Mouse (Mus musculus): ENCODE measurements at regions not wholly inside any gene's neighbourhood (a gene's known extent, or its start where the extent isn't known, plus 50 kb on each side); places are given as distances from the start of the nearest gene placed in this dataset.

DNA sequence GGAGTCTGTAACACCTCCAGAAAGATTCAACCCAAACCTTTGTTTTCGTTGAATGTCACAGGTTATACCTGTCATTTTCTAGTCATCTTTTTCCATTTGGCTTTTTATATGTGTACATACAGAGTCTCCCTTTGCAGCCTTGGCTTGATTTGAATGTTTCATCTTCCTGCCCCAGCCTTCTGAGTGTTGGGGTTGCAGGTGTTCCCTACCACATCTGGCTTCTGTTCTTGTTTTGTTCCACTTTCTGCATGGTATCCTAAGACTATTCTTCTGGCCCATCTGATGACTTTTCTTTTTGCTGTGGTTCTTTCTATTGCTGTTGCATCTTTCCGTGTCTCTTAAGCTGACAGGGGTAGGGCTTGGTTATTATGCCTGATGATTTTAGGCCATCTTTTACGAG, 111.3 kb upstream of the Gnao1 start:
- Histone ChIP-seq H3K9ac (ENCODE audit: low read length) (no peak overlapping the region), H3K9me3 (ENCODE audit: control insufficient read depth, low read length) (no peaks in the 10 kb centered on the region), H3K27me3 (replicated peaks; ENCODE audit: control insufficient read depth, insufficient read depth, low read length) (no peaks in the 10 kb centered on the region), H3K36me3 (ENCODE audit: control insufficient read depth, insufficient read depth, low read length) (no peaks in the 10 kb centered on the region), H3K4me3 (ENCODE audit: low read depth, low read length) (no peak overlapping the region), H3K4me2 (ENCODE audit: low read length) (no peak overlapping the region), H3K27ac (ENCODE audit: low read depth) (no peak overlapping the region), H3K4me1 (replicated peaks; ENCODE audit: control insufficient read depth, insufficient read depth, low read length) (no peaks in the 10 kb centered on the region)
- DNase-seq (ENCODE audit: low spot score) (no peak), ATAC-seq (replicated peaks; ENCODE audit: low FRiP score, low TSS enrichment, low read depth) (no peak)
- 85% methylated on average over 3 of the region's 3 CpGs for WGBS

GRCm38 (mm10) chr8:93701391-93701790, 108.4 kb upstream of the Gnao1 start:
- Histone ChIP-seq H3K4me2 (ENCODE audit: low read length) (no peak overlapping the region), H3K27me3 (replicated peaks; ENCODE audit: control insufficient read depth, insufficient read depth, low read length) (no peaks in the 10 kb centered on the region), H3K9ac (ENCODE audit: low read length) (no peak overlapping the region), H3K36me3 (ENCODE audit: control insufficient read depth, insufficient read depth, low read length) (no peaks in the 10 kb centered on the region), H3K4me3 (ENCODE audit: low read depth, low read length) (no peak overlapping the region), H3K4me1 (replicated peaks; ENCODE audit: control insufficient read depth, insufficient read depth, low read length) (no peaks in the 10 kb centered on the region), H3K27ac (ENCODE audit: low read depth) (no peak overlapping the region), H3K9me3 (ENCODE audit: control insufficient read depth, low read length) (no peaks in the 10 kb centered on the region)
- WGBS = 67% methylated on average over 3 of the region's 3 CpGs
- DNase-seq (ENCODE audit: low spot score) (no peak), ATAC-seq (replicated peaks; ENCODE audit: low FRiP score, low TSS enrichment, low read depth) (no peak)

DNA sequence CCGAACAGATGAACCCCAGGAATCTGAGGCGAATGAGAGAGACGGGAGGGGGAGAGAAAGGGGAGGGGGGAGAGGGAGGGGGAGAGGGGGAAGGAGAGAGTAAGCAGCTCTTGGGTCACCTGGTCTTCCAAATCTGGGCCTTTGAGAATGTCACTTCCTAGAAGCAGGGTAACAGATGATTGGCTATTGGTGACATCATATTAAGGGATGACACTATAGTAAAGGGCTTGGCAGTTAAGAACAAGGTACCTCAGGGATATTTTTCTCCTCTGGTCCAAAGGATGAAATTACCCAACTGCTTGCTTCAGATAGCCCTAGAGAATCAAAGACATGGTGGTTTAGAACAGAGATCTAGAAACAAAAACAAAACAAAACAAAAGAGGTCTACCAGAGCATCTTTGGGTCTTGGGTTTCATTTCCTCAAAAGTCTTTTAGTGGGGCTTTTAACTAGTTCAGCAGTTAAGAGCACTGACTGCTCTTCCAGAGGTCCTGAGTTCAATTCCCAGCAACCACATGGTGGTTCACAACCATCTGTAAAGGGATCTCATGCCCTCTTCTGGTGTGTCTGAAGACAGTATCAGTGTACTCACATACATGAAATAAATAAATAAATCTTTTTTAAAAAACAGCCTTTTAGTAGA, 97.6 kb upstream of the Gnao1 start:
- 86% methylated on average over 3 of the region's 3 CpGs for WGBS
- Histone ChIP-seq H3K27ac (ENCODE audit: low read depth) (no peak overlapping the region), H3K9ac (ENCODE audit: low read length) (no peak overlapping the region), H3K9me3 (ENCODE audit: control insufficient read depth, low read length) (no peaks in the 10 kb centered on the region), H3K36me3 (ENCODE audit: control insufficient read depth, insufficient read depth, low read length) (no peaks in the 10 kb centered on the region), H3K4me1 (replicated peaks; ENCODE audit: control insufficient read depth, insufficient read depth, low read length) (no peaks in the 10 kb centered on the region), H3K4me3 (ENCODE audit: low read depth, low read length) (no peak overlapping the region), H3K27me3 (replicated peaks; ENCODE audit: control insufficient read depth, insufficient read depth, low read length) (no peaks in the 10 kb centered on the region), H3K4me2 (ENCODE audit: low read length) (no peak overlapping the region)
- no peak for DNase-seq (ENCODE audit: low spot score)
- ATAC-seq (replicated peaks; ENCODE audit: low FRiP score, low TSS enrichment, low read depth) = no peak

DNA sequence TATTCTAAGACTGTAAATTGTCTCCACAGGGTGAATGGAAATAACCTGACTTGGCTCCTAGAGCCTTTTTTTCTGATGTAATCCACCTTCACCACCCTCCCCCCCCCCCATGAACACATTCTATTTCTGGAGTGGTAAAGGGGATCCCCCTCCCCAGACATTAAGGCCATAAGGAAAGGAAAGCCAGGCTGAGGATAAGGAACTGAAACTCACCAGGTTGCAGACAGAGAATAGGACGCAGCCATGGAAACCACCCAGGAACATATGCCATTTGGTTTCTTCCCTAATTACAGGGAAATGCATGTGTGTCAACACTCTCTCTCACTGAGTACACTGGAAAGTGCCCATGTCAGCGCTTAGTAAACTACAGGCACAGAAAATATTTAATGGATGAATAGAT, 96.5 kb upstream of the Gnao1 start:
- H3K36me3 ChIP-seq (ENCODE audit: control insufficient read depth, insufficient read depth, low read length) = no peaks in the 10 kb centered on the region
- no peaks in the 10 kb centered on the region for H3K9me3 ChIP-seq (ENCODE audit: control insufficient read depth, low read length)
- no peaks in the 10 kb centered on the region for H3K27me3 ChIP-seq (replicated peaks; ENCODE audit: control insufficient read depth, insufficient read depth, low read length)
- H3K9ac ChIP-seq (ENCODE audit: low read length) = no peak overlapping the region
- no peaks in the 10 kb centered on the region for H3K4me1 ChIP-seq (replicated peaks; ENCODE audit: control insufficient read depth, insufficient read depth, low read length)
- H3K4me2 ChIP-seq (ENCODE audit: low read length) = no peak overlapping the region
- H3K27ac ChIP-seq (ENCODE audit: low read depth) = no peak overlapping the region
- ATAC-seq (replicated peaks; ENCODE audit: low FRiP score, low TSS enrichment, low read depth) = no peak
- no peak for DNase-seq (ENCODE audit: low spot score)
- H3K4me3 ChIP-seq (ENCODE audit: low read depth, low read length) = no peak overlapping the region
- 95% methylated on average over 2 of the region's 2 CpGs for WGBS

GRCm38 (mm10) chr8:93724896-93725489, 84.8 kb upstream of the Gnao1 start:
- ATAC-seq (replicated peaks; ENCODE audit: low FRiP score, low TSS enrichment, low read depth) = no peak
- Histone ChIP-seq H3K4me1 (replicated peaks; ENCODE audit: control insufficient read depth, insufficient read depth, low read length) (no peaks in the 10 kb centered on the region), H3K36me3 (ENCODE audit: control insufficient read depth, insufficient read depth, low read length) (no peaks in the 10 kb centered on the region), H3K9me3 (ENCODE audit: control insufficient read depth, low read length) (no peaks in the 10 kb centered on the region), H3K27me3 (replicated peaks; ENCODE audit: control insufficient read depth, insufficient read depth, low read length) (no peaks in the 10 kb centered on the region), H3K4me2 (ENCODE audit: low read length) (no peak overlapping the region), H3K4me3 (ENCODE audit: low read depth, low read length) (no peak overlapping the region), H3K27ac (ENCODE audit: low read depth) (no peak overlapping the region), H3K9ac (ENCODE audit: low read length) (no peak overlapping the region)
- DNase-seq (ENCODE audit: low spot score) = no peak
- 70% methylated on average over 15 of the region's 15 CpGs for WGBS

- no peaks in the 10 kb centered on the region for H3K9me3 ChIP-seq (ENCODE audit: control insufficient read depth, low read length)
- H3K9ac ChIP-seq (ENCODE audit: low read length) = no peak overlapping the region
- no peak for ATAC-seq (replicated peaks; ENCODE audit: low FRiP score, low TSS enrichment, low read depth)
- no peak overlapping the region for H3K4me2 ChIP-seq (ENCODE audit: low read length)
- 82% methylated on average over 15 of the region's 15 CpGs for WGBS
- no peak for DNase-seq (ENCODE audit: low spot score)
- H3K27me3 ChIP-seq (replicated peaks; ENCODE audit: control insufficient read depth, insufficient read depth, low read length) = no peaks in the 10 kb centered on the region
- no peaks in the 10 kb centered on the region for H3K4me1 ChIP-seq (replicated peaks; ENCODE audit: control insufficient read depth, insufficient read depth, low read length)
- H3K27ac ChIP-seq (ENCODE audit: low read depth) = no peak overlapping the region
- H3K36me3 ChIP-seq (ENCODE audit: control insufficient read depth, insufficient read depth, low read length) = no peaks in the 10 kb centered on the region
- H3K4me3 ChIP-seq (ENCODE audit: low read depth, low read length) = no peak overlapping the region
Measured at GRCm38 (mm10) chr8:93729124-93729930, 80.4 kb upstream of the Gnao1 start.

DNA sequence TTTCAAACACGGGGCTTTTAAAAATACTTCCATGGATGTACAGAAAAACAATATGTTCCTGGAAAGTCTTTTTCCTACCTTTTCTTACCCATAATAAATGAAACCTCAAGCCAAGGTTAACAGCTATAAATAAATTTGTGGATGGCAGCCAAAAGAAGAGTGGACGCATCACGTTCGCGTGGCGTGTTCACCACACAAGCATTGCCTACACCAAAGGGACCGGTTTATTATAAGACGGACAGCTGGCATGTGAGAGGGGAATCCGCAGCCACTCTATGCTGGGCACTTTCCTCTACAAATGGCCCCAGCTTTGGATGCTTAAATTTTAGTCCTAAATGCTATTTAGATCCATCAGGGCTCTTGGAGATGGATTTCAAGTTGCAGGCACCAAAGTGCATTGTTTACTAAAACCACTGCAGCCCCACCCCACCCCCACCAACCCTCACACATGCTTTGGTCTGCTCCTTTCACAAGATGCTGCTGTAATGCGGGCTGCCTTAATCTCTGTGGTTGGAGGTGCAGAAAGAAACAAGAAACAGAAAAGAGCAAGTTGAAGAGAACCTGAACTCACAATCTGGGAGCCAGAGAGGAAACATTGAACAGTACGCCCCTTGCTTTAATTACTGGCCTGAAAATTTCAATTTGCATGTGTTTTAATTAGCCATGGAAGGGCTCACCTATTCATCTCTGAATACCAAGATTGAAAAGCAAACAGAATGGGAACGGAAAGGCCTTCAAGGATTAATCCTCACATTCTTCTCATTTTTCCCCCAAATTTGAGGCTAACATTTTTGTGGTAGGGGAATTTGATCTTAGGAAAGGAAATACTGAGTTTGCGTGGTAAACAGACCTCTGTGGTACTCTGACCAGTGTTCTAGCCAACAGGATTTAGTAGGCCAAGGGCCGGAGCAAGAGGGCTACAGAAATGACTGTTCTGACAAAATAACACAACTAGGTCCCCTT, 78.7 kb upstream of the Gnao1 start:
- no peak overlapping the region for H3K4me3 ChIP-seq (ENCODE audit: low read depth, low read length)
- H3K9me3 ChIP-seq (ENCODE audit: control insufficient read depth, low read length) = no peaks in the 10 kb centered on the region
- H3K27ac ChIP-seq (ENCODE audit: low read depth) = no peak overlapping the region
- H3K9ac ChIP-seq (ENCODE audit: low read length) = no peak overlapping the region
- DNase-seq (ENCODE audit: low spot score) (no peak), ATAC-seq (replicated peaks; ENCODE audit: low FRiP score, low TSS enrichment, low read depth) (no peak)
- H3K36me3 ChIP-seq (ENCODE audit: control insufficient read depth, insufficient read depth, low read length) = no peaks in the 10 kb centered on the region
- H3K4me2 ChIP-seq (ENCODE audit: low read length) = no peak overlapping the region
- no peaks in the 10 kb centered on the region for H3K4me1 ChIP-seq (replicated peaks; ENCODE audit: control insufficient read depth, insufficient read depth, low read length)
- WGBS = 81% methylated on average over 14 of the region's 14 CpGs
- no peaks in the 10 kb centered on the region for H3K27me3 ChIP-seq (replicated peaks; ENCODE audit: control insufficient read depth, insufficient read depth, low read length)

- no peak for DNase-seq (ENCODE audit: low spot score)
- ATAC-seq (replicated peaks; ENCODE audit: low FRiP score, low TSS enrichment, low read depth) = no peak
- Histone ChIP-seq H3K9ac (ENCODE audit: low read length) (no peak overlapping the region), H3K36me3 (ENCODE audit: control insufficient read depth, insufficient read depth, low read length) (no peaks in the 10 kb centered on the region), H3K27ac (ENCODE audit: low read depth) (no peak overlapping the region), H3K4me3 (ENCODE audit: low read depth, low read length) (no peak overlapping the region), H3K4me1 (replicated peaks; ENCODE audit: control insufficient read depth, insufficient read depth, low read length) (no peaks in the 10 kb centered on the region), H3K9me3 (ENCODE audit: control insufficient read depth, low read length) (no peaks in the 10 kb centered on the region), H3K27me3 (replicated peaks; ENCODE audit: control insufficient read depth, insufficient read depth, low read length) (no peaks in the 10 kb centered on the region), H3K4me2 (ENCODE audit: low read length) (no peak overlapping the region)
- WGBS = 73% methylated on average over 4 of the region's 4 CpGs
Measured at GRCm38 (mm10) chr8:93734818-93735217, 74.9 kb upstream of the Gnao1 start.
